Mouse (Mus musculus) gastrocnemius, postnatal 4 days (tissue): ENCODE data around the gene Rasgrp4. TPM values are rescaled to one million over a fixed set of nuclear protein-coding genes. Genes with fewer than 3 reads are reported as not detected.
A peak's percentile ranks its signal among the peaks of the same experiment; 100 is the strongest.

Experiments used
- DNase-seq, 2 experiments: peaks; one replicate each; pipeline ENCODE4 v3.0.0; 2021 to 2022; ENCODE audit warnings: low spot score in 2 of 2, mixed read lengths in 2 of 2
- total RNA-seq, 2 experiments: library from RNA; stranded (reverse); gene quantifications; 2 replicates each; pipeline ENCODE4 v1.2.3; 2021

The Rasgrp4 gene
- total RNA-seq, 2 experiments from 2014 or later: 2.3 to 3.0 TPM

DNA sequence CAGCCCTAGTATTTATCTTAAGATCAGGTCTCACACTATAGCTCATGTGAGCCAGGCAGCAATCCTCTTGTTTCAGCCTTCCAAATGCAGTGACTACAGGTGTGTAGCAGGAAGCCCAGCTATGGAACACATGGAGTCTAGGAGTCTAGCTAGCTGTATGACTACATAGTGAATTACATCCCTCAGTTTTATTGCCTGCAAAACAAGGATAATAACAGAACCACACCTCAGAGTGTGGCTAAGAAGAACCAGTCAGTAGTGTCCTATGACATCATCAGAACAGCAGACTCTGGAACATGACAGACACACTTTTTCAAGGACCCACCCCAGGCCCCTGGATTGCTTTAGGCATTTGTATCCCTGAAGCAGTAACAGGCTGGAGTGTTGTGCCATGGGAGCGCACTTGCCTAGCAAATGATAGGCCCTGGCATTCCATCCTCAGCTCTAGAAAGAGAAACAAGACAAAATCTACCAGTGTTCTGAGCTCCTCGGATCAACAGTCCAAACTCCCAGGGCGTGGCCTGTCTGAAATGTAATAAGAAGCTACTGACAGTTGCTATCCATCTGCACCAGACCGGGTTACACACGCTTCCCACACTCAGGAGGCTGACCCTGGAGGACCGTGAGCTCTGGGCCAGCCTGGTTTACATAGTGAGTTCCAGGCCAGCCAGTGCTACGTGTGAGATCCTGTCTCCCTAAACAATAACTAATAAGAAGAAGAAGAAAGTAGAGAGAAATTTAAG lies 12.1 kb downstream of the Rasgrp4 start:
- no peak for DNase-seq

DNA sequence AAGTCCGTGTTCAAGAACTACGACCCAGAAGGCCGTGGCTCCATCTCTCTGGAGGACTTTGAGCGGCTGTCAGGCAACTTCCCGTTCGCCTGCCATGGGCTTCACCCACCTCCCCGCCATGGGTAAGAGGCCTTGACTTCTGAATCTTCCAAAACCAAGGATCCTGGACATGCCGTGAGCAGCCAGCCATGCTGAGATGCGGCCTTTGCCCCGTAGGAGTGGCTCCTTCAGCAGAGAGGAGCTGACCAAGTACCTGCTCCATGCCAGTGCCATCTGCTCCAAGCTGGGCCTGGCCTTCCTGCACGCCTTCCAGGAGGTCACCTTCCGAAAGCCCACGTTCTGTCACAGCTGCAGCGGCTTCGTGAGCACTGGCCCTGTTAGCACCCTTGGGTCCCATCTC lies 14.1 kb downstream of the Rasgrp4 start:
- no peak for DNase-seq

- DNase-seq: no peak
Observed at GRCm38 (mm10) chr7:29151486-29151885, 16.8 kb downstream of the Rasgrp4 start.

GRCm38 (mm10) chr7:29154018-29154720 lies 19.5 kb downstream of the Rasgrp4 start:
- no peak for DNase-seq

DNA sequence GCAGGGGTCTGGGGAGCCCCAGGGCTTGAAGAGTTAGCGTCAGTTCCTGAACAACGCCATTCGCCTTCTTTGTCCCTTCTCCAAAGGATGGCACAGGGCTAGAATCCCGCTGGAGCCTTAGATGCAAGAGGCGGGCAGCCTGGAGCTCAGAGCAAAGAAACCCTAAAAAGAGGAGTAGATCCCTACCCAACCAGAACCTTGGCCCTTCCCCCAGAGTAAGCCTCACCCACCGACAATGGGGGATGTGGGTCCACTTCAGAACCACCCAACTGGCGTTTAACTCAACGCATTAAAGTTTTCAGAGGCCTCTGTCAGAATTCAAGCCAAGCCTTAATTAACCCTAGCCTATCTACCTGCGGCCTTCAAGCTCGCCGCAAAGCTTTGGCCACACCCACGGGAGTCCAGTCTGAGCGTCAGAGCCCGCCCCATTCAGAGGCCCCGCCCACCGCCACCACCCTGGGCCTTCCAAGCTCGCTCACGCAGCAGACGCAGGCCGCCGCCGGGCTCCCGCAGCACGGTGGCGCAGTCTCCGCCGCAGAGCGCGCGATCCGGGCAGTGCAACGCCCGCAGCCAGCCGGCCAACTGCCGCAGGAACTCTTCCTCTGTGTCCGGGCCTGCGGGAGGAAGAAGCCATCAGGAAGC lies 20.7 kb downstream of the Rasgrp4 start:
- DNase-seq: peak; percentile 73 to 88

DNA sequence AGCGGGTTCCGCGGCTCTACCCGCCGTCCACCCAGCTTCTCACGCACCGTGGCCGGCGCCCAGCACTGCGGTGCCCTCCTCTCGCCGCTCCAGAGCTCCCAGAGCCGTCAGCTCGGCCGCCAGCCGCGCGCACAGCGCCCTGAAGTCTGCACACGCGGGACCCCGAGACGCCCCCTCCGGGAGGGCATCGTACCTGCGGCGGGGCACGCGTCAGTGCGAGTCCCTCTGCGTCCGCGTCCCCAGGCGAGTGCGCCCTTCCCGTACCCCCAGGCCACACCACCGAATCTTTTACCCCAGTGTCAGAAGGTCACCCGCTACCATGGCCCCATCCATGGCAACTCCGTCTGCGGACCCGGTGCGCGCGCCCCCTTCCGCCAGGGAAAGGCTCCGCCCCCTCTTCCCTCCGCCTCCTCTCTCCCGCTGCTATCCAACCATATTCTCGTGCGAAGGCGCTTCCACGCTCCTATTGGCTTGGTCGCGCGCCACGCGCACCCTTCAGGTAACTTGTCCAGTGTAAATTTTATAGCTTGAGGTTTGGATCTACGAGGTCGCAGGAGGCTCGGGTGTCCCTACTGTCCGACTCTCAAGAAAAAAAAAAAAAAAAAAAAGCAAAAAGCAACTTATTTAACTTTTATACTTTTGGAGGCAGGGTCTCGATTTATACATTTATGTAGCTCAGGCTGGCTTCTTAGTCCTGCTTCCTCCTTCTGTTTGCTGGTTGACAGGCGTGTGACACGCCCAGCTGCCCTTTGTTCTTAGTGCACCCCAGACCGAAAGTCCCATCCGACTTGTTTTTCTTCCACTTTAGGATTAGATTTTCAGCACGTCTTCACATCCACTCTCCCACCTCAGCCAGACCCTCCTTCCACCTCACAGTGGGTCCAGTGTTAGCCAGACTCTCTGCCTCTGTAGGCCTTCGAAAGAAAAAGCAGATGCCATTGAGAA lies 21.5 kb downstream of the Rasgrp4 start, which contains the start of gene Fam98c:
TSS of gene Fam98c (minus strand) at position 397 of the 945 bp plus-strand sequence.
- DNase-seq: peak; percentile 60 to 82

DNA sequence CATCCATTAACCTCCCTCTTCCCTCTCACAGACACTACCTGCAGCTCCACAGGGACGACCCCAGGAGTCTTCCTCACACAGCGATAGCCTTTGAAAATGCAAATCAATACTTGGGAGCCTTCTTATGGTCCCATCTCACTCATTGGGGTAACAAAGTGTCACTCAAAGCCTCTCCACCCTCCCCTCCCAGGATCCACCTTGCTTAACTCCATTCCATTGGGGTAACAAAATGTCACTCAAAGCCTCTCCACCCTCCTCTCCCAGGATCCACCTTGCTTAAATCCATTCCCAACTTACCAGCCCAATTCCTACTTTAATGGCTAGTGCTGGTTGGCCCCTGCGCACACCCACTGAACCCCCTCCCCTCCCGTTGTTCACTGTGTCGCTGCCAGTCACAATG lies 23.6 kb downstream of the Rasgrp4 start:
- no peak for DNase-seq

GRCm38 (mm10) chr7:29162294-29162693 lies 27.6 kb downstream of the Rasgrp4 start:
- no peak for DNase-seq

DNA sequence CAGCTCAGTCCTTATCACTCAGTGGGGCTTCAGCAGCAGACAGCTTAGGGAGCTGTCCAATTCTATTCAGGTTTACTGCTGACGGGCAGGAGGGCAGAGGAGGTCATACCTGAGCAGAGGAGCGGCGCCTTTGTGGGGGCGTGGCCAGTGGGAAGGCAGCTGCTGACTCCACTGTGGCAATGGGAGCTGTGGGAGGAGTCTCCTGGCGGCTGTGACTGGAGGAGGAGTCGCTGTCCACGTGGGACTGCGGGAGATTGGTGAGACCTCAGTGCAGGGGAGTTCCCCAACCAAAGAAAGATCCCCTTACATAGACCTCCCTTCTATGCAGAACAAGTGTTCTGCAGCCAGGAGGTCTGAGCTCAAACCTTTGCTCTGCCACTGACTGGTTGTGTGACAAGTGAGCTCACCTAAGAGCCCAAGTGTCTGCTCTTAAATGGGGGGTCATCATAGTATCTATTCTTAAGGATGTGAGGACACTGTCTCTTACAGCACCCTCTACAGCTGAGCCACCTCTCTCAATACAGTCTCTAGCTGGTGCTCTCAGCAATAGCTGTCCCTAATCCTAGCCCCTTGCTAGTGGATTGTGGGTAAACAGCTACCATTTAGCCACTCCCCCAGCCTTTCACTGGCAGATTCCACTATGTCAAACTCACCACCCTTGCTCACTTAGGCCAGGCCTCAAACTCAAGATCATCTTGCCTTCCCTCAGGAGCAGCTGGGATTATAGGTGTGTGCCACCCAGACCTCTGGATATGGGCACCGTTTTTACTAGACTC lies 28.3 kb downstream of the Rasgrp4 start:
- DNase-seq: no peak

GRCm38 (mm10) chr7:29167656-29168055 lies 33.0 kb downstream of the Rasgrp4 start:
- no peak for DNase-seq

DNA sequence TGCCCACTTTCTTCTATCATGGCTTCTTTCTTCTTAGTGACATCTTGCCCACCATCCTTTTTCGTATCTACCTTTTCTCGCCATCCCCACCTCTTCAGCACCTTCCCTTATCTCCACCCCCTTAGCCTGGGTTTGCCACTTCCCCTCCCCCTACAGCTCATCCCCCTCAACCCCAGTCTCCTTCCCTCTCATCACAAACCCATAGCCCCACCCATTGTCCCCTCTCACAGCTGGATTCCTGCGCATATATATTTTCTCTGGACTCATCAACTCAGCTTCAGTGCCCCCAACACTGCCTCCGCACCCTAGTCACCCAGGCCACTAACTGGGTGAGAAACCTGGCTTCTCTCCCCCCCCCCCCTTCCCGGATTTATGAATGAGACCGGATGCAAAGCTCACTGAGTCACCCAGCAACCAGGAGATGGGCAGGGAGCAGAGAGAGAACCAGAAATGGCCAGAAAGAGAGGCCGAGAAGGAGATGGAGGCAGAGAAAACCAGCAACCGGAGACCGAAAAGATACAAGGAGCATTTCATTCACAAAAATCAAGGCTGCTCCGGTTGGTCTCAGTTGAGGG lies 33.6 kb downstream of the Rasgrp4 start:
- DNase-seq: no peak

GRCm38 (mm10) chr7:29168791-29169230 lies 34.2 kb downstream of the Rasgrp4 start:
- no peak for DNase-seq

DNA sequence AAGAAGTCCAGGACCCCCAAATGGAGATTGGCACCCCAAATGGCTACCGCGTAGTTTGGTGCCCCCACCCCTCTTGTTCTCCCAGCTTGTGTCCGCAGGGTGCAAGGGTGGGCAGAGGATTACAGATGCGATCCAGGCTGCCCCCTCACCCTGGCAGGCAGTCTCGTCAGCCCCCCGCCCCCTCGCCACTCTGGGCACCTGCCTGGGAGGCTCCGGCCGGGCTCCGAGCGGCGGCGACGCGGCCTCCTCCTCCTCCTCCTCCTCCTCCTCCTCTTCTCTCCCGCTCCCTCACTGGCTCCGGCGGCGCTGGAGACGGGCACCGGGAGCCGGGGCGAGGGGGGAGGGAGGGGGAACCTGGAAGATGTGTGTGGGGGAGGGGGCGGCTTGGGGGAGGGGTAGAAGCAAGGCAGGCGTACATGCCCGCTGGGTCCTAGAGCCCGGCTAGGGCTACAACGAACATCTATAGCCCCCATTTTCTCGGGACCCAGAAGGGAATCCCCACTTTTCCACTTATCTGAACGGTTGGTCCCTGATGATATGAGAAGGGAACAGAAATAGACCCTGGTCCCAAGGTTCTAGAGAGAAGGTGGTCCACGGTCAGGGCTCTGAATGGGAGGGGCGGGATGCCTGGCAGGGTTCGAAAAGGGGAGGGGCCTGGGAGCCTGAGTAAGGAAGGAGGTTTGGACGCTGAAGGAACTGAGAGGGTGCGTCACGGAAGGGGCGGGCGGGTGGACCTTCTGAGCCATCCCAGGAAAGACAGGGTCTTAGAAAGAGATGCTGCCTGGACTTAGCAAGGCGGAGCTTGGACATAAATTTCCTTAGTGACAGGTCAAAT lies 34.8 kb downstream of the Rasgrp4 start:
- DNase-seq: peak; percentile 65 to 79

DNA sequence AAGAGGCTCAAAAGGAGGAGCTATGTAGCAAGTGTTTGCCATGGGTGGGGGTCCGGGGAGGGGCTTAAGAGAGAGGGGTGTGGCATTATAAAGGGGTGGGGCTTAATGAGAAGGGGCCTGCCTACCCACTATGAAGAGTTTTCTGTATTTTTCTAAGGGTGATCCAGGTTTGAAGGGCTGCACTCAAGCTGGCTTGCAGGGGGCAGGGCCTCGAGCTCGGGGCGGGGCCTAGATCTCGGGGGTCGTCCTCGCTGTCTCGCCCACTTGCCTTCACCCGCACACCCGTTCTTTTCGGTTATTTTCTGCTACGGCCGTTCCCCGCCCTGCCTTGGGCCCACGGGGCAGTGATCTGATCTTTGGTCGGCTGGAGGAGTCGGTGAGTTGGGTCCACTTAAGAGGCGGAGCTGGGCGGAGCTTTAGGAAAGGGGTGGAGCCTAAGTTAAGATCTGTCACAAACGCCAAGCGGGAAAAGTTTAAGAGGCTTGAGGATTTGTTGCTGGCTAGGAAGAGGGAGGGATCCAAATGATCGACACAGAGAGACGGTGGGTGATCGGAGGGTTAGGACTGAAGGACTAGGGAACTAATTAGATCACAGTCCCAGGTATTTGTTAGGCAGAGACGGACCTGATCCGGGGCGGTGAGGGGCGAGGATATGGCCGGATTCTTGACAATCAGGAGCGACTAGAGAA lies 35.6 kb downstream of the Rasgrp4 start, which contains the start of the genes Ggn and Spred3:
TSS of gene Ggn (plus strand) at position 145 of the 689 bp plus-strand sequence.
TSS of gene Spred3 (minus strand) at position 346 of the 689 bp plus-strand sequence.
- peak in 1 of 2 experiments; percentile 71 for DNase-seq

DNA sequence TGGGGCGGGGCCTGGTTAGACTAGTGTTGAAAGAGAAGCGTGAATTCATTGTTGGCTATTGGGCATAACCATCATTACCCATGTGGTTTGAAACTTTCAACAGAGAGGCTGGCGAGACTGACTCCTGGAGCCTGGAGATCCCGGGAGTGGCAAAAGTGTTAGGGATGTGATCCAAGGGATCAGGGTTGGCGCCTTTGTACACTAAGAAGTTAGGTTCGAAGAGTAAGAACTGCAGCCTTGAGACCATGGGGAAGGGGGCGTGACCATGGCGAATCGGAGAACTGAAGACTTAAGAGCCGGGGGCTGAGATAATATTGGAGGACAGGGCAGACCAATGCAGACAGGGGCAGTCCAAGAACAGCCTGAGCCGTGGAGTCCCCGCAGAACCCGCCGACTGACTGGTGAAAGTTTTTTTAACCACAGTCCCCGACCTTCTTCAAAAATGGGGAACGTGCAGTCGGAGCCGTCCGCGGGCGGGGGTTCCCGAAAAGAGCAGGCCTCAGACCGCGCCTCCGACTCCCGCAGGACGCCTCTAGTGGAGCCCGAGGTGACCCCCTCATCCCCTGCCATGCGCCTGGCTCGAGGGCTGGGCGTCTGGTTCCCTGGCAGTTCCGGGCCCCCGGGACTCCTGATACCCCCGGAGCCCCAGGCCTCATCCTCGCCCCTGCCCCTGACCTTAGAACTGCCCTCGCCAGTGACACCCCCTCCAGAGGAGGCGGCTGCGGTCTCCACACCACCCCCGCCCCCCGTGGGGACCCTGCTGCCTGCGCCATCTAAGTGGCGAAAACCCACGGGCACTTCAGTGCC lies 36.3 kb downstream of the Rasgrp4 start:
- DNase-seq: peak in 1 of 2 experiments; percentile 36

GRCm38 (mm10) chr7:29171562-29172097 lies 37.0 kb downstream of the Rasgrp4 start:
- DNase-seq: no peak
